Mouse (Mus musculus): Measurements from ENCODE around the gene Snapc2. TPM values are rescaled to one million over a fixed set of nuclear protein-coding genes. Genes with fewer than 3 reads are reported as not detected.

Gene Snapc2
- polyA plus RNA-seq, 1 experiment from 2014 or later, result 59.8 TPM

- Histone ChIP-seq H3K27me3 (ENCODE audit: control insufficient read depth, insufficient read depth, low read length) (no peaks in the 10 kb centered on the region), H3K4me1 (ENCODE audit: control insufficient read depth, insufficient read depth, low read length) (no peaks in the 10 kb centered on the region), H3K36me3 (replicated peaks; ENCODE audit: control insufficient read depth, insufficient read depth, low read depth, low read length) (peaks cover 6% of the 10 kb centered on the region), H3K4me2 (ENCODE audit: low read depth, low read length) (no peak overlapping the region), H3K9me3 (replicated peaks; ENCODE audit: control insufficient read depth, low read length) (no peaks in the 10 kb centered on the region), H3K4me3 (ENCODE audit: low read depth, low read length) (no peak overlapping the region), H3K9ac (replicated peaks; ENCODE audit: low read length) (no peak overlapping the region), H3K27ac (replicated peaks; ENCODE audit: low read depth, low read length) (no peak overlapping the region)
- DNase-seq (ENCODE audit: low spot score) (no peak), ATAC-seq (replicated peaks; ENCODE audit: insufficient number of reproducible peaks, low FRiP score, low TSS enrichment, low read depth) (no peak)
- 79% methylated on average over 4 of the region's 4 CpGs for WGBS
These were observed 4.0 kb downstream of the Snapc2 start for GRCm38 (mm10) chr8:4256911-4257310.

- H3K27ac ChIP-seq (replicated peaks; ENCODE audit: low read depth, low read length), result no peak overlapping the region
- peaks cover 6% of the 10 kb centered on the region for H3K36me3 ChIP-seq (replicated peaks; ENCODE audit: control insufficient read depth, insufficient read depth, low read depth, low read length)
- DNase-seq (ENCODE audit: low spot score), result no peak
- no peak for ATAC-seq (replicated peaks; ENCODE audit: insufficient number of reproducible peaks, low FRiP score, low TSS enrichment, low read depth)
- 80% methylated on average over 4 of the region's 4 CpGs for WGBS
- peak overlapping the region; percentile 88; the same call in 1 of the 2 replicates for H3K4me3 ChIP-seq (ENCODE audit: low read depth, low read length)
- H3K9me3 ChIP-seq (replicated peaks; ENCODE audit: control insufficient read depth, low read length), result no peaks in the 10 kb centered on the region
- H3K27me3 ChIP-seq (ENCODE audit: control insufficient read depth, insufficient read depth, low read length), result no peaks in the 10 kb centered on the region
- H3K9ac ChIP-seq (replicated peaks; ENCODE audit: low read length), result no peak overlapping the region
- H3K4me2 ChIP-seq (ENCODE audit: low read depth, low read length), result peak overlapping the region; percentile 74
- H3K4me1 ChIP-seq (ENCODE audit: control insufficient read depth, insufficient read depth, low read length), result no peaks in the 10 kb centered on the region
These were observed 4.5 kb downstream of the Snapc2 start for GRCm38 (mm10) chr8:4257350-4257749.

- peaks cover 6% of the 10 kb centered on the region for H3K36me3 ChIP-seq (replicated peaks; ENCODE audit: control insufficient read depth, insufficient read depth, low read depth, low read length)
- 3% methylated on average over 35 of the region's 35 CpGs for WGBS
- H3K4me3 ChIP-seq (ENCODE audit: low read depth, low read length), result peak overlapping the region; percentile 88
- ATAC-seq (replicated peaks; ENCODE audit: insufficient number of reproducible peaks, low FRiP score, low TSS enrichment, low read depth) (peak; percentile 58), DNase-seq (ENCODE audit: low spot score) (peak; percentile 88)
- peak overlapping the region; percentile 74 for H3K4me2 ChIP-seq (ENCODE audit: low read depth, low read length)
- H3K4me1 ChIP-seq (ENCODE audit: control insufficient read depth, insufficient read depth, low read length), result no peaks in the 10 kb centered on the region
- H3K9me3 ChIP-seq (replicated peaks; ENCODE audit: control insufficient read depth, low read length), result no peaks in the 10 kb centered on the region
- H3K27me3 ChIP-seq (ENCODE audit: control insufficient read depth, insufficient read depth, low read length), result no peaks in the 10 kb centered on the region
- H3K27ac ChIP-seq (replicated peaks; ENCODE audit: low read depth, low read length), result peak overlapping the region; percentile 88
- H3K9ac ChIP-seq (replicated peaks; ENCODE audit: low read length), result peak overlapping the region; percentile 94
These were observed 5.4 kb downstream of the Snapc2 start for GRCm38 (mm10) chr8:4258233-4258632.

GRCm38 (mm10) chr8:4258678-4259077 is 5.8 kb downstream of the Snapc2 start:
- H3K9me3 ChIP-seq (replicated peaks; ENCODE audit: control insufficient read depth, low read length), result no peaks in the 10 kb centered on the region
- peak overlapping the region; percentile 94 for H3K9ac ChIP-seq (replicated peaks; ENCODE audit: low read length)
- WGBS, result under 1% methylated on average over 32 of the region's 32 CpGs
- DNase-seq (ENCODE audit: low spot score) (peak; percentile 78), ATAC-seq (replicated peaks; ENCODE audit: insufficient number of reproducible peaks, low FRiP score, low TSS enrichment, low read depth) (peak; percentile 77)
- peak overlapping the region; percentile 88 for H3K4me3 ChIP-seq (ENCODE audit: low read depth, low read length)
- H3K4me2 ChIP-seq (ENCODE audit: low read depth, low read length), result peak overlapping the region; percentile 74
- H3K27ac ChIP-seq (replicated peaks; ENCODE audit: low read depth, low read length), result peak overlapping the region; percentile 88
- H3K36me3 ChIP-seq (replicated peaks; ENCODE audit: control insufficient read depth, insufficient read depth, low read depth, low read length), result peaks cover 6% of the 10 kb centered on the region
- no peaks in the 10 kb centered on the region for H3K4me1 ChIP-seq (ENCODE audit: control insufficient read depth, insufficient read depth, low read length)
- no peaks in the 10 kb centered on the region for H3K27me3 ChIP-seq (ENCODE audit: control insufficient read depth, insufficient read depth, low read length)

GRCm38 (mm10) chr8:4259125-4259804 is 6.4 kb downstream of the Snapc2 start, which contains the start of gene Ctxn1:
Ctxn1 (minus strand) TSS chr8:4259274.
- peak; percentile 92 for ATAC-seq (replicated peaks; ENCODE audit: insufficient number of reproducible peaks, low FRiP score, low TSS enrichment, low read depth)
- H3K36me3 ChIP-seq (replicated peaks; ENCODE audit: control insufficient read depth, insufficient read depth, low read depth, low read length), result peaks cover 6% of the 10 kb centered on the region
- H3K4me3 ChIP-seq (ENCODE audit: low read depth, low read length), result peak within 1 kb of the TSS; percentile 88

GRCm38 (mm10) chr8:4259805-4260170 is 6.9 kb downstream of the Snapc2 start:
- Histone ChIP-seq H3K27ac (replicated peaks; ENCODE audit: low read depth, low read length) (no peak overlapping the region), H3K36me3 (replicated peaks; ENCODE audit: control insufficient read depth, insufficient read depth, low read depth, low read length) (peaks cover 6% of the 10 kb centered on the region), H3K4me1 (ENCODE audit: control insufficient read depth, insufficient read depth, low read length) (no peaks in the 10 kb centered on the region), H3K4me3 (ENCODE audit: low read depth, low read length) (no peak overlapping the region), H3K4me2 (ENCODE audit: low read depth, low read length) (no peak overlapping the region), H3K9ac (replicated peaks; ENCODE audit: low read length) (no peak overlapping the region), H3K9me3 (replicated peaks; ENCODE audit: control insufficient read depth, low read length) (no peaks in the 10 kb centered on the region), H3K27me3 (ENCODE audit: control insufficient read depth, insufficient read depth, low read length) (no peaks in the 10 kb centered on the region)
- DNase-seq (ENCODE audit: low spot score), result no peak
- WGBS, result 76% methylated on average over 4 of the region's 4 CpGs
- no peak for ATAC-seq (replicated peaks; ENCODE audit: insufficient number of reproducible peaks, low FRiP score, low TSS enrichment, low read depth)

More at GRCm38 (mm10) chr8:4259125-4259804, 6.4 kb downstream of the Snapc2 start, which contains the start of gene Ctxn1:
- WGBS, result 7% methylated on average over 28 of the region's 33 CpGs
- Histone ChIP-seq H3K4me2 (ENCODE audit: low read depth, low read length) (peak within 1 kb of the TSS; percentile 74), H3K4me1 (ENCODE audit: control insufficient read depth, insufficient read depth, low read length) (no peaks in the 10 kb centered on the region), H3K9ac (replicated peaks; ENCODE audit: low read length) (peak within 1 kb of the TSS; percentile 94), H3K9me3 (replicated peaks; ENCODE audit: control insufficient read depth, low read length) (no peaks in the 10 kb centered on the region), H3K27ac (replicated peaks; ENCODE audit: low read depth, low read length) (peak within 1 kb of the TSS; percentile 88), H3K27me3 (ENCODE audit: control insufficient read depth, insufficient read depth, low read length) (no peaks in the 10 kb centered on the region)
- DNase-seq (ENCODE audit: low spot score), result peak; percentile 95

- H3K9ac ChIP-seq (replicated peaks; ENCODE audit: low read length), result no peak overlapping the region
- no peak for DNase-seq (ENCODE audit: low spot score)
- no peak overlapping the region for H3K4me3 ChIP-seq (ENCODE audit: low read depth, low read length)
- no peaks in the 10 kb centered on the region for H3K27me3 ChIP-seq (ENCODE audit: control insufficient read depth, insufficient read depth, low read length)
- H3K36me3 ChIP-seq (replicated peaks; ENCODE audit: control insufficient read depth, insufficient read depth, low read depth, low read length), result peaks cover 7% of the 10 kb centered on the region
- H3K4me1 ChIP-seq (ENCODE audit: control insufficient read depth, insufficient read depth, low read length), result no peaks in the 10 kb centered on the region
- 87% methylated on average over 8 of the region's 8 CpGs for WGBS
- no peak for ATAC-seq (replicated peaks; ENCODE audit: insufficient number of reproducible peaks, low FRiP score, low TSS enrichment, low read depth)
- no peak overlapping the region for H3K4me2 ChIP-seq (ENCODE audit: low read depth, low read length)
- no peak overlapping the region for H3K27ac ChIP-seq (replicated peaks; ENCODE audit: low read depth, low read length)
- no peaks in the 10 kb centered on the region for H3K9me3 ChIP-seq (replicated peaks; ENCODE audit: control insufficient read depth, low read length)
These were observed 10.4 kb downstream of the Snapc2 start for GRCm38 (mm10) chr8:4263105-4263791.

All from embryonic facial prominence, embryonic 11.5 days (tissue).